Mouse (Mus musculus): ENCODE measurements at regions not wholly inside any gene's neighbourhood (a gene's known extent, or its start where the extent isn't known, plus 50 kb on each side); places are given as distances from the start of the nearest gene placed in this dataset.

DNA sequence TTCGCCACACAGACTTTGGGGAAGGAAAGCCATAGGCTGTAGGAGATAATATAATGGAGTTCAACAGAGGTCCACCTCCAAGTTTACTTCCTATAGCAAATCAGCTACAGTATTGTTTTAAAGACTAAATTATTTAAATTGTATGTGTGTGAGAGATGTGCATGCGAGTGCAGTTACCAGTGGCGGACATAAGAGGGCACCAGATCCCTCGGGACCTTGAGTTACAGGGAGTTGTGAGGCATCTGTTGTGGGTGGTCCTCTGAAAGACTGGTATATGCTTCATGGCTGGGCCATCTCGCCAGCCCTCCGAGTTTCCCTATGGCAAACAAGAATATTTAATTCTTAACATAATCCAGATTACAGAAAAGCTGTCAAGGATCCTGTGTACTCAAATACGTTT, 72.0 kb downstream of the Rps12 start:
- TF ChIP-seq CTCF (IDR thresholded peaks at IDR 0.05) (no peak), EP300 (IDR thresholded peaks at IDR 0.05) (no peak)

Measured in lung, postnatal 0 days (tissue).